Mouse (Mus musculus) B cell, adult 67 days (primary cell): ENCODE data around the gene Olfr213. TPM values are rescaled to one million over a fixed set of nuclear protein-coding genes. Genes with fewer than 3 reads are reported as not detected.

Experiments
- total RNA-seq, 2 experiments: library from RNA; stranded (reverse); gene quantifications; 4 replicates each; pipeline ENCODE4 v1.2.4; 2023

The Olfr213 gene
- total RNA-seq: not detected

DNA sequence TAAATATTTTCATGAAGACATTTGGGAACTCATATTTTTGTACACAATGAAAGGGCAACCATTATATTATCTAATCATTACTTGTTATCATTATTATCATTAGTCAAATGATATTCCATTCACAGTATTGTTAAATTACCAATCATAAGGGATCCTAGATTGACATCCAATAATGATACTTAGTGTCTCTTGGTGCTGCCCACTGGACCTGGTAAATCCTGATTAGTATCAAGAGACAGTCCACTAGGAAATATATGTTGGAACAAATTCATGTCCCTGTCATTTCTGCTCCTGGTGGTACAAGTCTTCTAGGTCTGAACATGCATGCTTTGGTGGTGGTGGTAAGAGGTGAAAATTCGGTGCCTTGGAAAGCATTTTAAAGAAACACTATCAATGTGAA, at the start of gene Olfr213:
Olfr213 (plus strand) TSS at position 301 of the 400 bp plus-strand sequence.

DNA sequence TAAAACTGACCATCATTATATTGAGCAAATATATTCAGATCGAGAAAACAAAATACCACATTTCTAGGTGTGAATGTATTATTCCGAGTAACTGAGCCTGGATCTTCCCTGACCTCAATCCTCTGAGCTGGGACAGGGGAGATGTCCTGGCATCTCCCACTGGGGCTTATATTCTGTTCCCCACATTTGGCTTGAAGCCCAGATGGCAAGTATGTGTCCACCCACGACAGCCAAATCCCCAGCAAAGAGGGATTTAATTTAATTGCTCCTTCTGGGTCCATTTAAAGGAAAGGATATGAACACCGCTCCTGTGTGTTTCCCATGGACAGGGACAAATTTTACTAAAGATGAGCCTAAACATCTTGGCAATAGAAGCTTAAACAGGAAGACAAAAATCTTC, 49.5 kb upstream of the Olfr213 start, which contains the start of gene Olfr211:
Olfr211 (plus strand) TSS at position 301 of the 400 bp plus-strand sequence.

DNA sequence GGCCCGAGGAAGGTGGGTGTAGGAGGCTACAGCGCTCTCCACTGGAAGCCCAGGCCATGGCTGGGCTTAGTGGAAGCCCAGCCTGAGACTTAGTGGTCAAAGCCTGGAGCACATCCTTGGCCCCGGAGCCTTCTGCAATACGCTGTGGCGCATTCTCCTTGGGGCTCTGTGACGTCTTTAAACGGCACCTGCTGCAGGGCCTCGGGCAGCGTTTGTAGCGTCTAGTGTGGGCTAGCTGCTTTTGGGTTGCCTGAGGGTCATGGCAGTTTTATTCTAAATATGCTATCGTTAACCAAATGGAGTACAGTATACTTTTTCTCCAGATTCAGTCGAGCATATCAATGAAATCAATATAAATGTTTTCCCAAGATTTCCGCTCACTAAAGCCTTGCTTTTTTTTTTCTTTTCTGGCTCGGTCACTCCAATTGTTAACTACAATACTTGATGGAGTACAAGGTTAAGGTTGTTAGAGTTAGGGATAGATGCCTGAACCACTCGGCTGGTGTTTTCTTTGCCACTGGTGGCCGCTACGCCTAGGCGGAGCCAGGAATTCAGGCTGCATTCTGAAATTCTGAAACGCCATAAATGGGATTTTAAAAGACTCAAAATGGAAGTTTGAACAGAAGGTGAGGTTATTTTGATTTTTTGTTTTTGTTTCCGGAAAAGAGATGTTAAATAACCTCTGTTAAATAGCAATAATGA, 31.8 kb upstream of the Olfr213 start, which contains the start of gene Olfr212:
Olfr212 (plus strand) TSS at position 215 of the 702 bp plus-strand sequence.

DNA sequence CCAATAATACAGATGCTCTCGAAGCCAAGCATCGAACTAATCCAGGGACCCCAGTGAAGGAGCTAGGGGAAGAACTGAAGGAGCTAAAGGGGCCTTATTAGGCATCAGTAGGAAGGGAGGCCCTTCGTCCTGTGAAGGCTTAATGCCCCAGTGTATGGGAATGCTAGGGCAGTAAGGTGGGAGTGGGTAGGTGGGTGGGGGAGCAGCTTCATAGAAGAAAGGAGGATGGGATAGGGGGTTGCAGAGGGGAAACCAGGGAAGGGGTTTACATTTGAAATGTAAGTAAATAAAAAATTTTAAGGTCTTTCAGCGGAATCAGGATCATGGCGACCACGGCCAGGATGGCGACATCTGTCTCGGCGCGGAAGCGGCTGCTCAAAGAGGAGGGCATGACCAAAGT, 12.6 kb downstream of the Olfr213 start, which contains the start of gene Gm5580:
Gm5580 (plus strand) TSS at position 301 of the 400 bp plus-strand sequence.

DNA sequence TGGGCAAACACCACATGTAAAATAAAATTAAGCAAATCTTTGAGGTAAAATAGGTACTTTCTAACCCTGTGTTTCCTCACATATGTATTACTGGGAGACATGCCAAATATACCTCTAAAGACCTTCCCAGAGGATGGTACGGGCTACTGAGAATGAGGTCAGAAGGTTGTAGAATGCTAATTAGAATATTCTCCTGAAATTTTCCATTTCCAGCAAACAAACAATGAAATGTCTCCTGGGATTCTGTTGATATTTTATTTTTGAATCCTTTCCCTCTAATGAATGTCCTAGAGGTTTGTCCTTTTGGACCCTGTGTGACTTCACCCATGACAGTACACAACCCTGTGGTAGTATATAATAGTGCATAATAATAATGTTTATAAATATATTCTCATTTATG, 15.7 kb downstream of the Olfr213 start, which contains the start of gene Olfr214:
Olfr214 (plus strand) TSS at position 301 of the 400 bp plus-strand sequence.

DNA sequence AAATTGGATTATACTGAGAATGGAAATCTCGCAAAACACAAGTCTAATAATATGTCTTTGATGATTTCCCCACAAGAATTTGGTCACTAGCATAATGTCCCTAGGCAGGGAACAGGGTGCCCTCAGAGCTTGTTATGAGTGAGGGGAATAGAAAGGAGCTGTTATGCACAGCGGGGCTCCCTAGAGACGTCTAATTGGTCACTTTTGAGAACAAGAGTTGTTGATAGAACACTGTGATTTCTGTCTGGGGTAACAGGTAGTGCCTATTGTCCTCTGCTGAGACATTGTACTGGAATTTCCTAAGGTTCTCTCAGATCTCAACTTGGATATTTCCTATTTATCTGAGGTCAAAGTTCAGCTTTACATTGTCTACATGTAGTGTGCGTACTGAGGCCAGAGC, 45.8 kb downstream of the Olfr213 start, which contains the start of gene Olfr215:
Olfr215 (minus strand) TSS at position 101 of the 400 bp plus-strand sequence.

Other genes with a start within 250 kb of the Olfr213 start
- gene March8, start 200.4 kb upstream of the Olfr213 start, total RNA-seq: 1 to 10 TPM in 1 of 2 experiments, under 1 TPM in 1; 0.93 to 3.2 TPM
- not detected for gene Alox5, start 77.3 kb upstream of the Olfr213 start, total RNA-seq
- not detected for gene Olfr211, start 49.4 kb upstream of the Olfr213 start, total RNA-seq
- gene Olfr212, start 31.9 kb upstream of the Olfr213 start, total RNA-seq: under 1 TPM in 1 of 2 experiments, not detected in 1; 0.21 TPM
- gene Gm5580, start 12.7 kb downstream of the Olfr213 start, total RNA-seq: 1 to 10 TPM; 4.2 to 5.9 TPM
- gene Olfr214, start 15.8 kb downstream of the Olfr213 start, total RNA-seq: not detected
- not detected for gene Olfr215, start 45.7 kb downstream of the Olfr213 start, total RNA-seq
- 10 to 100 TPM; 16.8 to 24.4 TPM for gene Zfp422, start 90.5 kb downstream of the Olfr213 start, total RNA-seq
- not detected for gene Depp1, start 112.2 kb downstream of the Olfr213 start, total RNA-seq
- 10 to 100 TPM; 42.5 to 42.9 TPM for gene Rassf4, start 135.5 kb downstream of the Olfr213 start, total RNA-seq
- gene Tmem72, start 178.5 kb downstream of the Olfr213 start, total RNA-seq: under 1 TPM; 0.20 to 0.27 TPM